Comparison of ENCODE assay signal across 9 mouse cellular contexts in genomic region chr14:31433851-31434360, GRCm38 (mm10). TPM values are rescaled to one million over a fixed set of nuclear protein-coding genes. Genes with fewer than 3 reads are reported as not detected.
DNase-seq lines count a peak whose midpoint lies in the region; ATAC-seq lines count a peak whose summit lies in the region.
"Had no signal": no experiment of that assay in that cellular context is flagged by ENCODE, and none has a peak within 500 bp of the region (broad histone marks: within the 10 kb centered on the region; RNA-seq: fewer than 3 reads in every experiment).

No protein-coding gene starts in this region.

- peak; percentile 55 for DNase-seq in adrenal gland, postnatal 10 days
- DNase-seq in adrenal gland, postnatal 4 days (ENCODE audit: low spot score in 2 of 2), result no peak
- DNase-seq in embryo, embryonic 10.5 days (ENCODE audit: low spot score), result peak; percentile 86
- DNase-seq in layer of hippocampus, adult 8-10 months (ENCODE audit: low spot score in 2 of 2), result no peak
- no peak for DNase-seq in ovary, postnatal 36 days (ENCODE audit: low spot score)

- peak overlapping the region; percentile 85 for H3K4me3 ChIP-seq in hindbrain, embryonic 13.5 days
- no peak overlapping the region for H3K4me3 ChIP-seq in limb, embryonic 15.5 days
- peak overlapping the region; percentile 54 for H3K4me3 ChIP-seq in neural tube, embryonic 14.5 days (ENCODE audit: low read depth, low read length)
- H3K4me3 ChIP-seq: erythroblast, embryonic 14.5 days had no signal

- H3K9ac ChIP-seq in hindbrain, embryonic 13.5 days, result peak overlapping the region; percentile 96
- no peak overlapping the region for H3K9ac ChIP-seq in limb, embryonic 15.5 days
- peak overlapping the region; percentile 41 for H3K9ac ChIP-seq in neural tube, embryonic 14.5 days (replicated peaks; ENCODE audit: low read depth, low read length)

- H3K4me1 ChIP-seq in hindbrain, embryonic 13.5 days (replicated peaks), result peaks cover 52% of the 10 kb centered on the region
- peaks cover 33% of the 10 kb centered on the region for H3K4me1 ChIP-seq in limb, embryonic 15.5 days
- peaks cover 22% of the 10 kb centered on the region; the same call in 1 of the 2 replicates for H3K4me1 ChIP-seq in neural tube, embryonic 14.5 days (ENCODE audit: control insufficient read depth, insufficient read depth, low read length)

- H3K9me3 ChIP-seq in hindbrain, embryonic 13.5 days, result no peaks in the 10 kb centered on the region
- no peaks in the 10 kb centered on the region for H3K9me3 ChIP-seq in limb, embryonic 15.5 days
- no peaks in the 10 kb centered on the region for H3K9me3 ChIP-seq in neural tube, embryonic 14.5 days (ENCODE audit: control insufficient read depth, low read length)

- peaks cover 27% of the 10 kb centered on the region for H3K36me3 ChIP-seq in hindbrain, embryonic 13.5 days
- H3K36me3 ChIP-seq in limb, embryonic 15.5 days, result no peaks in the 10 kb centered on the region
- peaks cover 13% of the 10 kb centered on the region; the same call in 1 of the 2 replicates for H3K36me3 ChIP-seq in neural tube, embryonic 14.5 days (ENCODE audit: control insufficient read depth, insufficient read depth, low read length)

- peak overlapping the region; percentile 68 for H3K4me2 ChIP-seq in hindbrain, embryonic 13.5 days
- H3K4me2 ChIP-seq in limb, embryonic 15.5 days, result peak overlapping the region; percentile 94
- H3K4me2 ChIP-seq in neural tube, embryonic 14.5 days (ENCODE audit: low read depth, low read length), result peak overlapping the region; percentile 55

- 0 out of 2 replicates have a peak overlapping the region, but pooled peaks have one; percentile 30 for H3K27ac ChIP-seq in hindbrain, embryonic 13.5 days
- peak overlapping the region; percentile 60; the same call in 1 of the 2 replicates for H3K27ac ChIP-seq in limb, embryonic 15.5 days
- no peak overlapping the region for H3K27ac ChIP-seq in neural tube, embryonic 14.5 days (ENCODE audit: low read depth, low read length)

- 15% methylated on average over 7 of the region's 7 CpGs for WGBS in hindbrain, embryonic 13.5 days
- WGBS in limb, embryonic 15.5 days, result 27% methylated on average over 7 of the region's 7 CpGs
- 14% methylated on average over 7 of the region's 7 CpGs for WGBS in neural tube, embryonic 14.5 days

- no peak for ATAC-seq in hindbrain, embryonic 13.5 days (ENCODE audit: low FRiP score)
- no peak for ATAC-seq in limb, embryonic 15.5 days (ENCODE audit: insufficient number of reproducible peaks, low FRiP score, low TSS enrichment, low read depth)
- no peak for ATAC-seq in neural tube, embryonic 14.5 days (ENCODE audit: low read depth)

- 0 out of 2 replicates have a peak, but pooled peaks cover 3% of the 10 kb centered on the region for H3K27me3 ChIP-seq in hindbrain, embryonic 13.5 days
- no peaks in the 10 kb centered on the region for H3K27me3 ChIP-seq in limb, embryonic 15.5 days
- H3K27me3 ChIP-seq in neural tube, embryonic 14.5 days (ENCODE audit: control insufficient read depth, insufficient read depth, low read length), result no peaks in the 10 kb centered on the region

RNA-seq across cellular contexts. Expression of gene Sh3bp5, which starts 2.0 kb away (rescaled TPM):
- 100 to 1,000 TPM; 107 to 135 TPM for total RNA-seq in adrenal gland, postnatal 10 days (2021)
- 100 to 1,000 TPM; 136 to 140 TPM for total RNA-seq in adrenal gland, postnatal 4 days (2021)
- 140 and 142 TPM in 2 replicates for polyA plus RNA-seq in hindbrain, embryonic 13.5 days (2015; fragmentation: Nextera tagmentation; extraction: Ambion mirVana)
- polyA plus RNA-seq in limb, embryonic 15.5 days (2015; fragmentation: Nextera tagmentation; extraction: Ambion mirVana), result 33.8 and 34.4 TPM in 2 replicates
- polyA plus RNA-seq in neural tube, embryonic 14.5 days (2014; fragmentation: Nextera tagmentation; extraction: Ambion mirVana), result 58.1 and 104 TPM in 2 replicates
- total RNA-seq in layer of hippocampus, adult 8-10 months (2022), result 100 to 1,000 TPM; 105 to 134 (median 117) TPM

Comparison
In these comparisons a context has a peak if more than half of its experiments do, and no peak if none do; other contexts are left out.
1. DNase-seq: peak in adrenal gland, postnatal 10 days (single experiment) and embryo, embryonic 10.5 days (single experiment); none in adrenal gland, postnatal 4 days (0 of 2), layer of hippocampus, adult 8-10 months (0 of 2) and ovary, postnatal 36 days (single experiment).
2. Peak in every context shown above with its lines, with median percentiles within 50 percentile points of each other: H3K4me2 ChIP-seq.